Mouse (Mus musculus) urinary bladder, adult 2 months (tissue): ENCODE data around the gene Oas1e. TPM values are rescaled to one million over a fixed set of nuclear protein-coding genes. Genes with fewer than 3 reads are reported as not detected.
"Not testable (repeated sequence)": the region's sequence is repeated elsewhere in the genome, so short reads cannot be mapped to it uniquely, and the experiment has no call there.

Experiments
- DNase-seq: peaks from one replicate; pipeline ENCODE4 v3.0.0; 2022; ENCODE audit warnings: low spot score
- polyA plus RNA-seq: library from polyadenylated mRNA; depleted of rRNA; stranded (reverse); fragments of >200 nt; gene quantifications from 2 replicates; pipeline ENCODE4 v1.2.3, GENCODE M21; 2012; rRNA removed

Oas1e gene
- polyA plus RNA-seq: 0.06 and 0.07 TPM in 2 replicates

DNA sequence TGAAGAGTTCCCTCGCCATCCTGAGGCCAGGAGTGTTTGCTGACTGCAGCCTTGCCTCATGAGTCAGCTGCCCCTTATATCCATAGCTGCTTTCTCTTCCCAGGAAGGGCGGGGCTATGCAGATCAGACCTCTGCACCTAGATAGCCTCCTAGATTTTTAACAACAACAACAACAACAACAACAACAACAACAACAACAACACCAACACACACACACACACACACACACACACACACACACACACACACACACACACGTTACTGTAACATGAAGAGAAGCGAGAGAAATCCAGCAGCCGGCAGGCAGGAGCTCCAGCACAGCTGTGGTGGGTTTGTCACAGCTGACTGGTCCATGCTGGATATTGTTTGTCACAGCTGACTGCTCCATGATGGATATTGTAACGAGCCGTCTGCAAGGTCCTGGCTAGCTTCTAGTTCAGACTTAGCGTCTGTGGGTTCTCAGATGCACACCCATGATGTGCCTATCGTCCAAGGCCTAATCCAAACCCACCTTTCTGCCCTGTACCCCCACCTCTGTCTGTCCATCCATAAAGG lies at the start of gene Oas1e:
Gene Oas1e (minus strand): TSS at position 51 of the 555 bp plus-strand sequence.
- DNase-seq: not testable (repeated sequence)

GRCm38 (mm10) chr5:120844713-120845112 lies 49.4 kb upstream of the Oas1e start:
- peak; percentile 31 for DNase-seq

GRCm38 (mm10) chr5:120836731-120837585 lies 41.6 kb upstream of the Oas1e start:
- DNase-seq: no peak

- DNase-seq: no peak
Observed at GRCm38 (mm10) chr5:120833335-120834280, 38.3 kb upstream of the Oas1e start.

DNA sequence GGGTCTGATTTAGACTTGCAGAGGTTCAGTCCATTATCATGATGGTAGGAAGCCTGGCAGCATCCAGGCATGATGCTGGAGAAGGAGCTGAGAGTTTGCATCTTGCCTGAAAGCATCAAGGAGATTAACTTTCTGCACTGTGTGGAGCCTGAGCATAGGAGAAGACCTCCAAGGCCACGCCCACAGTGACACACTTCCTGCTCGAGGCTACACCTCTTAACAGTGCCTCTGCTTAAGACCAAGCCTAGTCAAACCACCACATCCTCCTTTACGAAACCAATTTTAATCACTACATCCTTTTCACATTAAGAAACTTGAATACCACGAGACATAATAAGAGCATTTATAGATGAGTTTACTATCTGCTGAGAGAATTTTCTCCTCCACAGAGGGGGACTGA lies 35.7 kb upstream of the Oas1e start:
- no peak for DNase-seq

DNA sequence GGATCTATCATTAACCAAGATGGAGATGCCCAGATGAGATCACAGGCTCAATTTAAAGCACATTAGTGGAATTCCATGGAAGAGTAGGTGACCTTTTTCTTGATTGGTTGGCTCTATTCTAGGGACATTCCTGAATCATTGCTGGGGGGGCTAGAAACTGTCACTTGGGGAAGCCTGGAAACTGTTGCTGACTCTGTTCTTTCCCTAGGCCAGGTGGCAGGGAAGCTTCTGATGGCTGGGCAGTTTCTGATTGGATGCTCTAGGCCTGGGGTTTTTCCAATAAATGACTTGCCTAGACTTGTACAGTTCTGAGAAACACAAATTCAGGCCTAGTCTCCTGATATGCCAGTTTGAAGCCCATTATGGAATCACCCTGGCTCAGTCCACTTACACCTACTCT lies 23.7 kb upstream of the Oas1e start:
- DNase-seq: no peak

DNA sequence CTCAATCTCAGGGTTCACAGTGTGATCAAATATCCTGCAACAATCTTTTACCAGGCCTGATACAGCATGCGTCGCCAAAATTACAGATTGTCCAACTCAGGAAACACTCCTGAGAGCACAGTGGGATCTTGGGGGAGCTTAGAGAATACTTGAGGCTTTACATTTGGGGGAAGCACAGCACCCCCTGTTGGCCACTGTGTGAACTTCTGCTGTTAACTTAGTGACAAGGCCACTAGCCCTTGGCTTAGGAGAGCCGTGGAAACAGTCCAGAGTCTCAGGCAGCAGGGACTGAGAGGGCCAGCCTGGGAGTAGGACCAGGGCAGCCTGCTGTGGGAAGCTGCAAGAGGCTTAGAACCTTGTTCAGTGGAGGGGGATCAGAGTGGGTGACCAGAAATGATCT lies 20.6 kb upstream of the Oas1e start:
- DNase-seq: no peak

DNA sequence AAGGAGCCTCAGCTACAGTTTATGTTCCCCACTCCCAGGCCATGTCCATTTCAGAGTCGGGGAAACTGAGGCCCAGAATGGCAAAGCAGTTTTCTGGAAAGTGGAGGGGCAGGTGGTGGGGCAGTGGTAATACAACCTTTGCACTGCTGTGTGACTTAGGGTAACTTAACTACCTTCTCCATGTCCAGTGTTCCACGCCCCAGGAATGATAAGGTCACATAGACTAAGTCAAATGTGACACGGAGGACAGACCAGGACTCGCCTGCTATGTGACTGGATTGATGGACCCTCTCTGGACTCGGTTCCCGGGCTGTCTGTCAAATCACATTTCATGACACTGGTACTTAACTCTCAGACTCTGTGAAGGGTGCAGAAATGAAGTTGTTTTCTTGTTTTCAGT lies 17.7 kb upstream of the Oas1e start:
- DNase-seq: no peak

DNA sequence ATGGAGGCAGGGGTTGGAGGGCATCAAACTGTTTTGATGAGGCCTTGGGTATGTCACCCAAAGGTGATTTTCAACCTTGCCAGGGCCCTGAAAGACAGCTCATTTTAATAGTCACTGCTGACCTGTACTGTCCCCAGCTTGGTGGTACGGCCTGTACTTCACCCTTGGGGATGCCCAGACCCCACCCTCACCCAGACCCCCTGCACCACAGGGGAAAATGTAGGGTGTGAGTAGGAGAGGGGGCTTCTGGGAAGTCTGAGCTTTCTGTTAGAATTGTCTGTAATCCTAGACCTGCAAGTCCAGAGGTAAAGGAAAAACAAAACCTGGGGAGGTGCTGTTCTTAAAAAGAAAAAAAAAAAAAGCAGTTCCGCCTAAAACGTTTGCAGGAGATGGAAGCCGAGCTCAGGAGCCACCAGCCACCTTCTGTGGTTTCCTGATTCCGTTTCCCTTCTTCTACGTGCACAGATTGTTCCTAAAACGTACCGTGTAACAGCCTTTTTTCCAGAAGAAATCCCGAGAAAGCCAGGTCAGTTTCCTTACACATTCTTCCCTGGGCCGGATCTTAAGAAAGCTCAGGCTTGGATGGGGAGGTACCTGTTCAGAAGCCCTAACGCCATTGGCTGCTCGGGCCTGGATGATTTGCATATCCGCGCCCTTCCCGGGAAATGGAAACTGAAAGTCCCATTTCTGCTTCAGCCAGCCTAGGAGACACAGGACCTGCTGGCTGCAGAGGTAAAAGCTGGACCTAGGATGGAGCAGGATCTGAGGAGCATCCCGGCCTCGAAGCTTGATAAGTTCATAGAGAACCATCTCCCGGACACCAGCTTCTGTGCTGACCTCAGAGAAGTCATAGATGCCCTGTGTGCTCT lies 16.9 kb upstream of the Oas1e start, which contains the start of gene Oas1c:
Gene Oas1c (minus strand): TSS at position 564 of the 869 bp plus-strand sequence.
- peak; percentile 63 for DNase-seq

- DNase-seq: no peak
Observed at GRCm38 (mm10) chr5:120809171-120809570, 13.8 kb upstream of the Oas1e start.

- no peak for DNase-seq
Observed at GRCm38 (mm10) chr5:120806458-120806857, 11.1 kb upstream of the Oas1e start.

GRCm38 (mm10) chr5:120803596-120803995 lies 8.3 kb upstream of the Oas1e start:
- no peak for DNase-seq

GRCm38 (mm10) chr5:120798943-120799342 lies 3.6 kb upstream of the Oas1e start:
- DNase-seq: not testable (repeated sequence)

DNA sequence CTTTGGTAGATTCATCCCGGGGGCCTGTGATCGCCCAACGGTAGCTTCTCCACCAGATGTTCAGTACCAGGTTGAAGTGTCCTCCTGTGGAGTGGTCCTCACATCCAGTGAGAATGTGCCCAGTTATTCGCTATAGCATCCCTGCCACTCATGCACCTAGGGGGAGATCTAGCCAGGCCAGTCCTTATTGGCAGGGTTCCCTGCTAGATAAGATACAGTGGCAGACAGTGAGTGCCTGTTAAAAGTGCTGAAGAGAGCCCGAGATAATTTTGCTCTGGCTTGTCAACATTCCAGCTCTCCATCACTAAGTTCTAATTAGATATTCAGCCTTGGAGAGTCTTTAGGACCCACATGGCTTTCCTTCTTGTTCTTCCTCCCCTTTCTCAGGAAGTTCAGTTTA lies 2.8 kb upstream of the Oas1e start:
- DNase-seq: not testable (repeated sequence)

- DNase-seq: no peak
Observed at GRCm38 (mm10) chr5:120793043-120793442, 2.3 kb downstream of the Oas1e start.

DNA sequence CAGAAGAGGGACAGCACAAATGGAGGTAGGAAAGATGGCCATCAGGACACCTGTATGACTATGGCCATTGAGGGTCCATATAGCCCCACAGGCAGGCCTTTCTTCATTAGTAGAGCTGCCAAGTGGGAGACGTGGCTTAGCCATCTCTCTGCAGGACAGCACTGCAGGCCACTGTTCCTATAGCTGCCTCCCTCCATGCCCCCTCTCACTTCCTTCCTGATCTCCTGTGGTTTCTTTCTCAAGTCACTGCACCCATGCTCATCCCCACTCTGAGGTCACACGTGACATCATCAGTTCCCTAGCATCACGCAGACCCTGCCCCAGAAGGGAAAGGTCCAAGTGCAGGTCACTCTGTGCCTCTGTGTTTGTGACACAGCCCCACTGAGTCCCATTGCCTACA lies 8.3 kb downstream of the Oas1e start:
- no peak for DNase-seq

DNA sequence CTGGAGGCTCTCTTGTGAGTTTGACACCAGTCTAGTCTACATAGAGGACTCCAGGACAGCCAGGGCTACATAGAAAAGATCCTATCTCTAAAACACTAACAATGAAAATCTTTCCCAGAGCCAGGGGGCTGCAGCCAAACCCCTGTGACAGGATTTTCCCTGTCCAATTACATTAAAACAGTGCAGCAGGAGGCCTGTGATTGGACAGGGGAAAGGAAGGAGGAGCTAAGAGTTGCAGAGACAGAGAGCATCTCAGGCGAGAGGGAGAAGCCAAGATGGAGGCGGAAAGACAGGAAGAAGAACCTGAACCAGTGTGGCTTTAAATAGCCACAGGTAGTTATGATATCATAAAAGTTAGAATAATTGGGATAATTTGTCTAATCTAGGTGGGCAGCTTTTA lies 12.9 kb downstream of the Oas1e start:
- no peak for DNase-seq

DNA sequence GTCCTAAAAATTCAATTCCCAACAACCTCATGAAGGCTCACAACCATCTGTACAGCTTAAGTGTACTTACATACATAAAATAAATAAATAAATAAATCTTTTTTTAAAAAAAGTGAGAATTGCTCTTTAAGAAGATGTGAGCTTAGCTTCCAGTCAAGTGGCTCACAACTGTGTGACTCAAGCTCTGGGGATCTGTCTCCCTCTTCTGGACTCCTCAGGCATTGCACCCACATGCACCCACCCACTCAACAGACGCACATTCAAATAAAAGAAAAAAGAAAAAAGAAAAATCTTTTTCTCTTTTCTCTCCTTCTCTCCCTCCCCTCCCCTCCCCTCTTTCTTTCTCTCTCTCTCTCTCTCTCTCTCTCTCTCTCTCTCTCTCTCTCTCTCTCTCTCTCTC lies 13.7 kb downstream of the Oas1e start:
- DNase-seq: no peak

GRCm38 (mm10) chr5:120779922-120780321 lies 15.4 kb downstream of the Oas1e start:
- no peak for DNase-seq

- DNase-seq: no peak
Observed at GRCm38 (mm10) chr5:120778941-120779340, 16.4 kb downstream of the Oas1e start.

DNA sequence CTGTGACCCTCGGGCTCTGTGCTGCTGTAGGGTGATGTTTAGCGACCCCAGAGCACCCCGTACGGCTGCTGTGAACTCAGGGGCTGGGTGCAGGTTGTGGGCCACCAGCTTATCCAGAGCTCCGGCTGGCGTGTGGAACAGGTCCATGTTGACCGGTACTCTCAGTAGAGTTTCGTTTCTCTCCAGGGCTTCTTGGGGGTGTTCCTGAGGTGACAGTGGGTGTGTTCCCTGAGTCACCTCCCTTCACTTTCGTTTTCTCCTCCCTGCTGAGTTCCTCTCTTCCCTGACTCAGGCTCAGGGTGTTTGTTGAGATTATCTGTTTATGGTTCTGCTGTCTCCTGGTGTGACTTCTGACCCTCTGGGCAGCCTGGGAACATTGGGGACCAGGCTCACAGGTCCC lies 17.9 kb downstream of the Oas1e start, which contains the start of gene Oas3:
Gene Oas3 (minus strand): TSS at position 184 of the 400 bp plus-strand sequence.
- DNase-seq: no peak
